Mouse (Mus musculus): ENCODE measurements around the gene Serpinb9.
"Not testable (repeated sequence)": the region's sequence is repeated elsewhere in the genome, so short reads cannot be mapped to it uniquely, and the experiment has no call there.

Gene Serpinb9

DNA sequence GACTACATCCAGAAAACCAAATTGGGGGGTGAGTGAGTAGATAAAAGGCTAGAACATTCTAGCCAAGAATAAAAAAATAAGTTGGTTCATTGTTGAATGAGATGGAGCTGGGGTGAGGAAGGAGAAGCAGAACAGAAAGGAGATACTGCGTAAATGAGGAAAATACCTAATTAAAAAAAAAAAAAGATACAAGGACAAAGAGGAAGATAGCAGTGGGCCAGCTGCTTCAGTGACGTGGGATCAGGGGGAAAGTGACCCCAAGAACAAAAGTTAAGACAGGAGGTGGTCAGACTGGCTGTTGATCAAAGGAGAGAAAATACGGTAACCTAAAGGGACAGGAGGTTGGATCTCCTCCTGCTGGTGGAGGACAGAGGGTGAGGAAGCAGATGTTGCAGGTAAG is at the start of gene Serpinb9:
Gene Serpinb9 (plus strand): TSS at position 301 of the 400 bp plus-strand sequence.
- DNase-seq (ENCODE audit: low read depth, low spot score) = peak; percentile 8
- H3K27me3 ChIP-seq (ENCODE audit: control insufficient read depth, insufficient read depth, low read length, poor library complexity, severe bottlenecking) = no peaks in the 10 kb centered on the region

DNA sequence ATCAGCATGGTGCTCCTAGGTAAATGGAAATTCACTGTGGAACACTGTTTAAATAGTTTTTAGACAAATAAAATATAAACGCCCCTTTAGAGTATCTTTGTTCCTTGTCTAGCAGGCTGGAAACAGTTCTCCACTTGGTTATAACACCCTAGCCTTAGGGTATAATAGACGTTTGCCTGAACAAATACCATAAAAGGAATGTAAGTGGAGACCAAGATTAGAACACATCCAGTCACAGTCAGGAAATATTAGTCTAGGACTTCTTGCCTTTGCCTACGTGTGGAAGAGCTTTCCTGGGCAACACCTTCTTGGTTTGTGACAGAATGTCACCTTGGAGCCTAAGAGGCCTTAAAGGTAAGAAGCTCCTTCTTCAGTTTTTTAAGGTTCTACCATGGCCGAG is 46.5 kb upstream of the Serpinb9 start:
- H3K27me3 ChIP-seq (ENCODE audit: control insufficient read depth, insufficient read depth, low read length, poor library complexity, severe bottlenecking) = no peaks in the 10 kb centered on the region
- DNase-seq (ENCODE audit: low read depth, low spot score) = no peak
- H3K36me3 ChIP-seq (ENCODE audit: control insufficient read depth, insufficient read depth, low read length, poor library complexity, severe bottlenecking) = no peaks in the 10 kb centered on the region

More for the DNA sequence above, at the start of gene Serpinb9:
- no peaks in the 10 kb centered on the region for H3K36me3 ChIP-seq (ENCODE audit: control insufficient read depth, insufficient read depth, low read length, poor library complexity, severe bottlenecking)

DNA sequence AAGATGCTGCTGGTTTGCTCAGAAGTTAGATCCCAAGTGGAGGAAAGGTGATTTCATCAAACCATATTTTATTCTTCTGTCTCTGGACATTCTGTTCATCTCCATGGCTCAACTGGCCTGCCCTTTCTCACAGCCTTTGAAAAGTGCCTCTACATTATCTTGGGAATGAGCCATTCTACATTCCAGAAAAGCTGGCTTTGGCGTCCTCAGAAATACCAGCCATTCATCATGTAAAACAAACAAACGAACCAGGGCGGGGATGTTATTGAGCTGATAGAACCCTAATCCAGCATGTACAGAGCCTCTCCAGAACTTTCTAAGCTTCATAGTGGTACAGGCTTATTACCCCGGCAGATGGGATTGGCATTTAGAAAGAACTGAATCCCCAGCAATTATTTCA is 45.1 kb upstream of the Serpinb9 start:
- no peak for DNase-seq (ENCODE audit: low read depth, low spot score)
- no peaks in the 10 kb centered on the region for H3K27me3 ChIP-seq (ENCODE audit: control insufficient read depth, insufficient read depth, low read length, poor library complexity, severe bottlenecking)
- no peaks in the 10 kb centered on the region for H3K36me3 ChIP-seq (ENCODE audit: control insufficient read depth, insufficient read depth, low read length, poor library complexity, severe bottlenecking)

DNA sequence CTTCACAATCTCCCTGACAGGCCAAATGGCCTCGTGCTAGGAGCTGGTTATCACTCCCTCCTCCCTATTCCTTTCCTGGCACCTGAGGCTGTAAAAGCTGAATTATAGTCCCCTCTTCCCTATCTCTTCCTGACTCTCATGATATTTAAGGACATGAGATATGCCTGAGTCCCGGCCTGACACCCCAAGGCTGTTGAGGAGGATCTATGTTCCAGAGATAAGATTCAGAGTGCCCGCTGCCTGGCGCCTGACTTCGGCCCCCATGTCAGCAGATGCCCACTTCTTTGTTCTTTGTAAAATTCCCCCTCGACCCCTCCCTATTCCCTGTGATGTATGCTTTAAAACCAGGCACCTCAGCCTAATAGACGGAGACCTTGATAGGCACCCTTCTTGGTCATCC is 44.5 kb upstream of the Serpinb9 start:
- not testable (repeated sequence) for H3K27me3 ChIP-seq (ENCODE audit: control insufficient read depth, insufficient read depth, low read length, poor library complexity, severe bottlenecking); H3K36me3 ChIP-seq (ENCODE audit: control insufficient read depth, insufficient read depth, low read length, poor library complexity, severe bottlenecking); DNase-seq (ENCODE audit: low read depth, low spot score)

DNA sequence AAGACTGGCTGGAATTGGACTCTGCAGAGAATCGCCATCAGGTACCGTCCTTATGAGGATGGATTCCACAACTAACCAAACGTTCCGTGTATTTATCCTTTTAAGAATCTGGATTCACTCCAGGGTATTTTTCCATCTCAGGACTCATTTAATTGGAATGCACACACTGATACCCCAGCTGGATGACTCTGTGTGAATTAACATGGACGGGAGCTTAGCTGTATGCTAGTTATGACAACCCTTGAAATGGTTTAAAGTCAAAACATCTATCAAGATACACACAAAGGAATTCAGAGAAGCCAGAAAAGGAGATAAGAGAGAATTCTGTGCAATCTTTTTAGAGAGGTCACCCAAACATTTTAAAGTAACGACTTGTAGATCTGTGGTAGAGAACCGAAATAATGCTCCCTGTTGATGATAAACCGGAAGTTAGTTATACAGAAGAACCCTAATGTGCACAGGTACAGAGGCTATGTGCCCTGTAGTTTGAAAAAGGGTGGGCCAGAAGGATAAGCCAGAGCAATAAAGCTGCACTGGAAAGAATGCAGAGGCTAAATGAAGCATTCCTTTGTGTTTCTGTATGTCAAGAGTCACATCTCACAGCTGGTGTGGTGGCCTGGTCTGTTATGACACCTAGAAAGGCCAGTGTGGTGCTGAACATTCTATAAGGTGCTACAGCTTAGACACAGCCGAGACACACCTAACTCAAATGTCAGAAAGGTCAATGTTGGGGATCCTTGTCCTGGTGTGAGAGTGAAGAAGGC is 38.9 kb upstream of the Serpinb9 start:
- H3K27me3 ChIP-seq (ENCODE audit: control insufficient read depth, insufficient read depth, low read length, poor library complexity, severe bottlenecking) = no peaks in the 10 kb centered on the region
- H3K36me3 ChIP-seq (ENCODE audit: control insufficient read depth, insufficient read depth, low read length, poor library complexity, severe bottlenecking) = no peaks in the 10 kb centered on the region
- no peak for DNase-seq (ENCODE audit: low read depth, low spot score)

DNA sequence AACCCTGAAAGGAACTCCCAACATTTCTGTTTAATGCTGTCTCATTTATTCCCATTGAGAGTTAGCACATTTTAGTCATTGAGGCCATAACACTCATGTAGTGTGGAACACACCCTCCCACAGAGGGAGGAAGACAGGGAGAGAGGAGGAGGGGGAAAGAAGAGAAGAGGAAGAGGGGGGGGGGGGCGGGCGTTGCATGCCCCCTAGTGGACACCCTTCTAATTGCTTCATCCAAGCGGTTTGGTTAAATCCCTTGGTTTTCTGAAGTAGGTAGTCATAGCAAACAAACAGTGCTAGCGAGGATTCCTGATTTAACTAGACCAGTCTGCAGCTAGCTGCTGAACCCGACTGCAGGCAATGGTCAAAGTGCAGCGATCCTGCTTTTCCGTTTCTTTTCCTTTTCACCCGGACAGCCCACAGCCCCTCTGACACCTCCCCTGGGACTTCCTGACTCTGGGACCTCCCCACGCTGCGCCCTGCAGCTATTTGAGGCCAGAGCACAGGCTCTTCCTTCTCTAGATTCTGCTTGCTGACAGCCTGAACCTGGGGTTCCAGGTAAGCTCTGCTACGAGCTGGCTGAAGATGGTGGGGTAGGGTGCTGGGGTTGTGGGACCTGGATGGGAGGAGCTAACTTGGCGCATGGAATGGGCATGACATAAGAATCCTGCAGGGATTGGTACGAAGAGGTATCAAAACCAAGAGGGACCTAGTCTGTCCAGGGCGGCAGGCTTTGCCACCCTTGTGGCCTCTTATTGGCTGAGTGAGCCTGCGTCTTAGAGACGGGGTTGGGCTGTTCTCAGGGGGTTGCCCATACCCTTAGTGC is 37.9 kb upstream of the Serpinb9 start, which contains the start of gene Serpinb6b:
Gene Serpinb6b (plus strand): TSS at position 221 of the 823 bp plus-strand sequence.
- no peaks in the 10 kb centered on the region for H3K27me3 ChIP-seq (ENCODE audit: control insufficient read depth, insufficient read depth, low read length, poor library complexity, severe bottlenecking)
- DNase-seq (ENCODE audit: low read depth, low spot score) = peak; percentile 60
- no peaks in the 10 kb centered on the region for H3K36me3 ChIP-seq (ENCODE audit: control insufficient read depth, insufficient read depth, low read length, poor library complexity, severe bottlenecking)

DNA sequence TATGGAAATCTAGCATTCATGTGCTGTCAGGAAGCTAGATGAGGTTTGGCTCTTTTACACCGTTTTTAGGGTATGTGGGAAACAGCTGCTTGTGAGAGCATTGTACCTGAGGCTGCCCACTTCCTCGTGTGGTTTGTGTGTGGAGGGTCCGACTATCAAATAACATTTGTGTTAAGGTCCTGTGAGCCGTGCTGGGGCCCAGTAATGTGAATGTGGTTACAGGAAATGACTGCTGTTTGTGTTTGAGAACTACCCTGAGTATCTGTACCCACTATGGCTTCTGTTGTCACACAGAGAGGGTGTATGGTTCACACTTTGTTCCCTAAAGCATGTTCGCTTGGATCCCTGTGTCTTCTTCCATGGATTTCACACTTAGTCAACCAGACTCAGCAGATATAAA is 36.9 kb upstream of the Serpinb9 start:
- H3K36me3 ChIP-seq (ENCODE audit: control insufficient read depth, insufficient read depth, low read length, poor library complexity, severe bottlenecking) = no peaks in the 10 kb centered on the region
- no peaks in the 10 kb centered on the region for H3K27me3 ChIP-seq (ENCODE audit: control insufficient read depth, insufficient read depth, low read length, poor library complexity, severe bottlenecking)
- peak; percentile 45 for DNase-seq (ENCODE audit: low read depth, low spot score)

DNA sequence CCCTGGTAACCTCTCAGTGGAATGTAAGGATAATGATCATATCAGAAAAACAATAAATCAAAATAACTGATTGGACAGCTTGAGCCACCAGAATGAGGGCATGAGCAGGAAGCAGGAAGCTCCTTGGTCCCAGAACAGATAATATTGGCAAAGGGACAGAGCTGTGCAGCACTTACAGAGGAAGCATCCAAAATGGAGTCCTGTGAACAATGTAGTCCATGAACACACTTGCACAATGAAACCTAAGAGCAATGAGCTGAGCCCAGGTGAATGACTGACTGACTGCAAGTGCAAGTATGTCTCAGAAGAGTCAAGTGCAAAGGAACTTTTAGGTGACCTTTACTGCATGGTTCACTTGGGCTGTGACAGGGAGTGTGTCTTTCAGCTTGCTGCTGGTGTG is 35.8 kb upstream of the Serpinb9 start:
- no peak for DNase-seq (ENCODE audit: low read depth, low spot score)
- no peaks in the 10 kb centered on the region for H3K36me3 ChIP-seq (ENCODE audit: control insufficient read depth, insufficient read depth, low read length, poor library complexity, severe bottlenecking)

DNA sequence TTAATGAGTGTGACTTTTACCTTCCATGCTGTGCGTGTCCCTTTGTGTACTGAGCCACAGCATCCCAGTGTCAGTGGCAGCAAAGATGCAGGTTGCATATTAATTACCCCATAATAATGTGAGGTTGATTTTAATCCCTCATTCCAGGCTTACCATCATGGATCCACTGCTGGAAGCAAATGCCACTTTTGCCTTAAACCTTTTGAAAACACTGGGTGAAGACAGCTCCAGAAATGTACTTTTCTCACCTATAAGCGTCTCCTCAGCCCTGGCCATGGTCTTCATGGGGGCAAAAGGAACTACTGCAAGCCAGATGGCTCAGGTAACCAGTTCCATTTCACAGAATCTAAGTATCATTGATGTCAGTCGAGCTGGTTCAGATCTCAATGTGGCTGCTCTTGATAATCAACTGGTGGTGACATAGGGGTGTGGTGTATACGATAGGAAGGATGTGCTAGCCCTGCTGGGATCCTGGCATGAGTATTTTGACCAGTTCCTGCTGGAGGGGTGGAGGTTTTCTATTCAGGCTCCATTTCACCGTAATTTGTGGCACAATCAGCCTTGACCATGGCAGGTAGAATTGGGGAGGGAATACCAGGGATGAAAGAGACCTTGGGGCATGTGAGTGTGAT is 34.6 kb upstream of the Serpinb9 start:
- no peak for DNase-seq (ENCODE audit: low read depth, low spot score)

More for the DNA sequence above, 35.8 kb upstream of the Serpinb9 start:
- no peaks in the 10 kb centered on the region for H3K27me3 ChIP-seq (ENCODE audit: control insufficient read depth, insufficient read depth, low read length, poor library complexity, severe bottlenecking)

DNA sequence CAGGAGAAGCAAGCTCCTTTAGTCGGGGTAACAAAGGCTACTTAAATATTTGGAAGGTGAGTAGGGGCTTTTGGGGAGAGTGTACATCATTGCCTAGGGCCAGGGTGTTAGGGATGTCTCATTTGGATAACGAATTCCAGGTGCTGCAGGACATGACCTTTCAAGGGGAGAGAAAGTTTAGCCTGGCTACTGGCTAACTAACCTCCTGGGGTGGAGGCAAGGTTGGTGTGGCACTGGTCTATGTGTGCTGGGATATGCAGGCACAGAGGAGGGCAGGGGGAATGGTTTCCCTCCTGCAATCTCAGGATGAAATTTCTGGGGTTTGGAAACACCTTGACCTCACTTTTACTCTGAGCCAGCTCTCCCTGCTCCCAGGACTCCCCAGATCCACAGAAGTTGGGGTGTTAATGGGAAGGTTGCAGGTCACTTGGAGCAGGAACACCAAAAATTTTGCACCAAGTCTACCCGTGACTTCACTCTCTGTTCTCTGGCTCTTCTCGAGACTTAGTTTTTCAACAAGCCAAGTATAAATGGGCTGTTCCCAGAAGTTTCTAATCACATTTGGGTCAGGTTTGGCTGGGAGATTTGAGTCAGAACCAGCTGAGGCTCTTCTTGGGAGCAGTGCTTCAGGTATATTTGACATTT is 33.9 kb upstream of the Serpinb9 start:
- H3K27me3 ChIP-seq (ENCODE audit: control insufficient read depth, insufficient read depth, low read length, poor library complexity, severe bottlenecking) = no peaks in the 10 kb centered on the region
- H3K36me3 ChIP-seq (ENCODE audit: control insufficient read depth, insufficient read depth, low read length, poor library complexity, severe bottlenecking) = no peaks in the 10 kb centered on the region
- DNase-seq (ENCODE audit: low read depth, low spot score) = no peak

More for the DNA sequence above, 34.6 kb upstream of the Serpinb9 start:
- Histone ChIP-seq H3K27me3 (ENCODE audit: control insufficient read depth, insufficient read depth, low read length, poor library complexity, severe bottlenecking) (no peaks in the 10 kb centered on the region), H3K36me3 (ENCODE audit: control insufficient read depth, insufficient read depth, low read length, poor library complexity, severe bottlenecking) (no peaks in the 10 kb centered on the region)

DNA sequence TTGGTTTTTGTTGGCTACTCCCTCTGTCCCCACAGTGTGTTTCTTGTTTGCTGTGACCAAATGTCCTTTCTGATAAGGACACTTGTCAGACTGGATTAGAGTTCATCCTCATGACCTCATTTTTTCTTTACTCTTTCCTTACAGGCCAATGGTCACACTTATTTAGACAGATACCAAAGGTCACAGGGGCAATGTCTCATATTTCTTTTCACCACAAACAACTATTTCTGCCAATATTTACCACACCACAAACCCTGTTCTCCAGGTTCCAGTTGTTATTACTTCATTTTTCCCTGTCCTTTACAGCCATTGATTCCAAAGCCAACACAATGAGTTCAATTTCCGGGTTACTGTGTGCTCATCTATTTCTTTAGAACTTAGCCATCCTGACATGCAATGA is 33.4 kb upstream of the Serpinb9 start:
- Histone ChIP-seq H3K27me3 (ENCODE audit: control insufficient read depth, insufficient read depth, low read length, poor library complexity, severe bottlenecking) (no peaks in the 10 kb centered on the region), H3K36me3 (ENCODE audit: control insufficient read depth, insufficient read depth, low read length, poor library complexity, severe bottlenecking) (no peaks in the 10 kb centered on the region)
- no peak for DNase-seq (ENCODE audit: low read depth, low spot score)

DNA sequence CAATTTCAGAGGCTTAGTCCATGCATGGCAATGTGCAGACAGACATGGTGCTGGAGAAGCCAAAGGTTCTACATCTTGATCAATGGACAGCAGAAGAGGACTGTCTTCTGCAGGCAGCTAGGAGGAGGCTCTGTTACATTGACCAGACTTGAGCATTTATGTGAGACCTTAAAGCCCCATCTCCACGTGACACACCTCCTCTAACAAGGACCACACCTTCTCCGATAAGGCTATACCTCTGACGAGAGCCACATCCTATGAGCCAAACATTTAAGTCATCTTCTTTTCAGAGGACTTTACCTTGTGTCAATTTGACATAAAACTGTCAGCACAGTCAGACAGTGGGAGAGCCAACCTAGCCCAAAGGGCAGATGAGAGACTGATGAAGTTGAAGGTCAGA is 32.3 kb upstream of the Serpinb9 start:
- Histone ChIP-seq H3K27me3 (ENCODE audit: control insufficient read depth, insufficient read depth, low read length, poor library complexity, severe bottlenecking) (no peaks in the 10 kb centered on the region), H3K36me3 (ENCODE audit: control insufficient read depth, insufficient read depth, low read length, poor library complexity, severe bottlenecking) (no peaks in the 10 kb centered on the region)
- no peak for DNase-seq (ENCODE audit: low read depth, low spot score)

DNA sequence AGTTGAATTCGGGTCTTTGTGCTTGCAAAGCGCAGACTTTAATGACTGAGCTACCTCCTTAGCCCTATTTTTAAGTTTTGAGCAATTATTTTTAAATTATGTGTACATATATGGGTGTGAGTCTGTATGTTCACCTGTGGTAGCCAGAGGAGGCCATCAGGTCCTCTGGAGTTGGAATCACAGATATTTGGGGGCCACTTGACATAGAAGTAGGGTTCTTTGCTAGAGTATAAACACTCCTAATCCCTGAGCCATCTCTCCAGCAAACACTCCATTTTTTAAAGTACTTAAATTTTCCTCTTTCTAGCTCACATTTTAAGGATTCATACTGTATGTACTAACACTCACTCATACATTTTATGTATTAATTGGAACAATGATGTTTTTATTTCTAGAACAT is 28.8 kb upstream of the Serpinb9 start:
- no peaks in the 10 kb centered on the region for H3K27me3 ChIP-seq (ENCODE audit: control insufficient read depth, insufficient read depth, low read length, poor library complexity, severe bottlenecking)
- no peak for DNase-seq (ENCODE audit: low read depth, low spot score)
- H3K36me3 ChIP-seq (ENCODE audit: control insufficient read depth, insufficient read depth, low read length, poor library complexity, severe bottlenecking) = no peaks in the 10 kb centered on the region

DNA sequence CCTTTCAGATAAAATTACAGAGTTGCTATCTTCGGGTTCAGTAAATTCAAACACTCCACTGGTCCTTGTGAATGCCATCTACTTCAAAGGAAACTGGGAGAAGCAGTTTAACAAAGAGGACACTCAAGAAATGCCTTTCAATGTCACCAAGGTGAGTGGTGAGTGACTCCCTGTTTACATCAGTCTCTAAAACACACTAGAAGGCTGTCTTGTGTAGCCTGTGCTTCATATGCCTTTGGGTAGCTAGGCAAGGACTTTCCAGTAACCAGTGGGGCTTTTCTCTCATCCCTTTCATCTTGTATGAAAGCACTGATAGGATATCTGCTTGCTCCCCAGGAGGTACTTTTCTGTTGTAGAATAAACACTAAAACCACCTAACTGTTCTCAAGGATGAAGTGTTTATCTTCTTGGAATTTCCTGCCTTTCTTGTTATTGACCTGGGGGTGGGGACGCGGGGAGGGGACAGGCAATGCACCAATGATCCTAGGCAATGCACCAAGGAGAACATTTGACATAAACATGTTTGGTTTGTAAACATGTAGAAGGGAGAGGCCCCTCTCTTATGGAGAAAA is 28.1 kb upstream of the Serpinb9 start:
- Histone ChIP-seq H3K27me3 (ENCODE audit: control insufficient read depth, insufficient read depth, low read length, poor library complexity, severe bottlenecking) (no peaks in the 10 kb centered on the region), H3K36me3 (ENCODE audit: control insufficient read depth, insufficient read depth, low read length, poor library complexity, severe bottlenecking) (no peaks in the 10 kb centered on the region)
- no peak for DNase-seq (ENCODE audit: low read depth, low spot score)

Data from splenic B cell, adult 2 months (primary cell).